Mouse (Mus musculus): Measurements from ENCODE around the gene Cdipt.

Gene Cdipt

GRCm38 (mm10) chr7:127012845-127013244, 37.1 kb downstream of the Cdipt start:
- no peak for DNase-seq (ENCODE audit: low spot score in 2 of 2)

GRCm38 (mm10) chr7:127013385-127013784, 37.7 kb downstream of the Cdipt start:
- DNase-seq (ENCODE audit: low spot score in 2 of 2): no peak

GRCm38 (mm10) chr7:127014320-127014719, 38.6 kb downstream of the Cdipt start, which contains the start of gene Mvp:
Mvp (minus strand) TSS chr7:127014621.
- no peak for DNase-seq (ENCODE audit: low spot score in 2 of 2)

DNA sequence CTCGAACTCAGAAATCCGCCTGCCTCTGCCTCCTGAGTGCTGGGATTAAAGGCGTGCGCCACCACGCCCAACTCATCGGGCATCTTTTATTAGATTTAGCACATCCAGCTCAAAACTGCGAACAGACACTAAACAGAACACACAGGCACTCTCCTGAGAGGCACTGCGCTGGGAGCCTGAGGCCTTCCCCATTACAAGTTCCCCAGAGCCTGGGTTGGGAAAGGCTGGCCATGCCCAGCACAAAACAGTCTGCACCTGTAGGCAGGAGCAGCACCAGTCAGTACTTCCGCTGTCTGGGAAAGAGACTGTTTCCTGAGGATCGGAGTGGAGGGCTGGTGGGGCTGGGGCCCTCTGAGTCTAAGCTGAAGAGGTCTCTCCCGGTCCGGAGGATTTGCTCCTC, 39.3 kb downstream of the Cdipt start:
- no peak for DNase-seq (ENCODE audit: low spot score in 2 of 2)

DNA sequence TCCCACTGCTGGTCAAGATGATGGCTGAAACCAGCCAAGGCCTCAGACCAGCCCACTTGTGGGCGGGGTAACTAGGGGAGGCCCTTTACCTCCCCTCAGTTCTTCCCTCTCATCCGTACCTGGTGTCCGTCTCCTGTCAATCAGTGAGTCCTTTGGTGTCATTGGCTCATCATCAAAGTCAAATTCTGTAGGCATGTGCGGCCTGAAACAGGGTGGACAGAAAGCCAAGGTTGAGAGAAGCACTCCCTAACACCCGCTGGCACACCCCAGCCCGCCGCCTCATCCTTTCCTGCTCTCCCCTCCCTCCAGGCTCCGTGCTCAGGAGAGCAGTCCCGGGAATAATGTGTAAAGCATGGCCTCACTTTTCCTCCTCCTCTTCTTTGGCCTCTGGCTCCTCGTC, 40.4 kb downstream of the Cdipt start:
- DNase-seq (ENCODE audit: low spot score in 2 of 2): no peak

DNA sequence TGATC, 40.6 kb downstream of the Cdipt start, which contains the start of gene Pagr1b:
Gene Pagr1b (minus strand): TSS at position 4 of the 5 bp plus-strand sequence.
- no peak for DNase-seq (ENCODE audit: low spot score in 2 of 2)

DNA sequence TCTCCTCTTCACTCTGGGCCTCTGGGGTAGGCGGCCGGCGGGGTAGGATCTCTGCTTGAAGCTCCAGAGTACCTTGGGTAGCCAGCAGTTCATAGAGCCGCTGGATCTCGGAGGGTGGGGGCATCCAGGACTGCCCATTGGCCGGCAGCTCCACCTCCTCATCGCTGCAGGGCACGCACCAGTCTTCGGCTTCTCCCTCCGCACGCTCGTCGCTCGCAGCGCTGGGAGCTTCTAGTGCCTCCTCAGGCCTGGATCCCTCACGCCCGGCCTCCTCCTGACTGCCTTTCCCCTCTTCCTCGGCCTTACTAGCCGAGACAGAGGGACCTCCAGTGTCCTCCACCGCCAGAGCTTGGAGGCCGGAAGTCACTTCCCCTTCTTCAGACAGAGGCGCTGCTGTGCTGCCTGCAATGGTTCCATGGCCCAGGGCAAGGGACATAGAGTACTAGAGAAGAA, 40.8 kb downstream of the Cdipt start:
- DNase-seq (ENCODE audit: low spot score in 2 of 2): peak in 1 of 2 experiments; percentile 45

DNA sequence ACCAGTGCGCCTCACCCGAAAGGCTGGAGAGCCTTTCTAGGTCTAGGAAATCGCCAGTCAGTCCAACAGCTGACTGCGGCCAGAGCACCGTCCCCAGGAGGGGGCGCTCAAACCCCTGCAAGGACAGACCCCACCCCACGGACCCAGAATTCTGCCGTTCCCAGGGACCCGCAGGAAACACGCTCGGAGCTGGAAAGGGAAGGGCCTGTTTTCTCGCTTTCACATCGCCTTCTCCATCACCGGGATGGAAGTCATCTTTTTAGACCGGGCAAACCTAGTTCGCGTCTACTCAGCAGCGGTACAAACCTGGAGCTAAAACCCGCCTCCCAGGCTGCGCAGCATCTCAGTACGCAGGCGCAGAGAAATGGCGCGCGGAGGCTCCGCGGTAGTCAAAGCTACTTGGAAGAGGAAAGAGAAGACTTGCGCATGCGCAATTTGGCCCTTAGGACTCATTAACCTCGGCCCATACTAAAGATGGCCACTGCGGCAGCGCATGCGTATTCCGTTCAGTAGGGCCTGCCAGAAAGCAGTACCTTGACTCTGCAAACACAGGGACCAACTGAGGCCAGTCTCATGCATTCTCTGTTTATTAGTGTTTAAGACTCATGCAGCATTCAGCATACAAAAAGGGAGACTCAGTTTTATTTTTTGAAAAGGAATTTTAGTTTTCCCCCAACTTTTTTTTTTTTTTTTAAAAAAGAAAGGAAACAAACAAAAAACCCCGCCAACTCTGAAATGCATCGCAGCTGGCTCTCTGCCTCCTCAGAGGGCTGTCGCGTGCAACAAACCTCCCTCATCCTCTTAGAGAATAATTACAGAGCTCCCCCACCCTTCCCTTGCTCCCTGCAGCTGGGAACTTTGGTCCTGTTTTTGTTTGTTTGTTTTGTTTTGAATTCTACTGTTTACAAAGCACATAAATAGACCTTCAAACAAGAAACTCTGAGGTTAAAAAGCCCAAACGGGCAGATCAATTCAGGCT, 41.5 kb downstream of the Cdipt start, which contains the start of gene Pagr1a:
Gene Pagr1a (minus strand): TSS at position 382 of the 979 bp plus-strand sequence.
- peak; percentile 95 to 96 for DNase-seq (ENCODE audit: low spot score in 2 of 2)

DNA sequence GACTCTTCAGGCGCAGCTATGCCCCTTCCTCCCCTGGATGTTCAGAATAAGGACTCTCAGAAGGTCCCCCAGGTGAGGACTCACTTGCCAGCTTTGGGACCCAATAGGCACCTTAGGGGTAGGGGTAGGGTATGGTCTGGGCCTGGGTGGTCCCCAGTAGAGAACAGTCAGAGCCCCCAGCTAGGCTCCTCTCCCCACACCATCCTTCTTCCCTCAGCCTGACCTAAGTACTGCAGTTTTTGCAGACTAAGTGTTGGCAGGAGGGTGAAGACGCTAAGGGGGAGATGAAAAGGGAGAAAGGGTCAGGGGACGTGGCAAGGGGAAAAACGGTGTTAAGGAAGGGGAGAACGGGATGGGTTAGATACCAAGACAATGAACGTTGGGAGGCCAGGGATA, 42.2 kb downstream of the Cdipt start:
- no peak for DNase-seq (ENCODE audit: low spot score in 2 of 2)

DNA sequence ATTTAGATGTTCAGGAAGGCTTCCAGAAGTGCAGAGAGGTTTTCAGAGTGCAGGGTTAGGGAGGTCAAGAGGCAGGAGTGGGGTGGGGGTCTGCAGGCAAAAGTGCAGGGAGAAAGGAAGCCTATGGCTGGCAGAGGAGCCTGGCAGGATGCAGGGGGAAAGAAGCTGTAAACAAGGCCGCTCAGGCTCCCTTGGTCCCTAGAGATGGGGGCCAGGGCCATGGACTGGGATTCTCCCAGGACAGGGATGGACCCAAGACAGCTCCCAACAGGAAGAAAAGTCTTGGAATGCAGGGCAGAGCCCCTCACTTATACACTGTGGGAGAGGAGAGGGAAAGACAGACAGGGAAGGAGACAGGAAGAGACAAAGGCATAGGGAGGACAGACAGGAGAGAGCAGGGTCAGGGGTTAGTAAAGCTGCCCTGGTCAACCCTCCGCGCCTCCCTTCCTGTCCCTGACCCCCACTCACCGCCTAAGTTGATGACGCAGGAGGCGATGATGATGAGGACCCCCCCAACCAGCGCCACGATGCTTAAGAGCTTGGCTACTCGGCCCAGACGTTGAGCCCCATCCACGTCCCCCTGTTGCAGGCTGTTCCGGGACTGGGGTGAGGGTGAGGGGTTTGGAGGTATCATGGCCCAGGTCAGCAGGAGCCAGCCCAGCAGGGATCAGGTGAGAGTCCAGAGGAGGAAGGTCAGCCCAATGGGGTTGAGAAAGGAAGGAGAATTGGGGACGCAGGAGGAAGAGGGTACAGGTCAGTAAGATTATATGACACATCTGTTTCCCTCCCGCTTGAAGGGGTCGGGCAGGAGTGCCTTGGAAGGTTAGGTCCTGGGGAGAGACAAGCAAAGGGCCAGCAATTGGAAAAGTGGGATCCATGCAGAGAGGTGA, 42.9 kb downstream of the Cdipt start:
- no peak for DNase-seq (ENCODE audit: low spot score in 2 of 2)

GRCm38 (mm10) chr7:127019306-127019960, 43.7 kb downstream of the Cdipt start:
- no peak for DNase-seq (ENCODE audit: low spot score in 2 of 2)

DNA sequence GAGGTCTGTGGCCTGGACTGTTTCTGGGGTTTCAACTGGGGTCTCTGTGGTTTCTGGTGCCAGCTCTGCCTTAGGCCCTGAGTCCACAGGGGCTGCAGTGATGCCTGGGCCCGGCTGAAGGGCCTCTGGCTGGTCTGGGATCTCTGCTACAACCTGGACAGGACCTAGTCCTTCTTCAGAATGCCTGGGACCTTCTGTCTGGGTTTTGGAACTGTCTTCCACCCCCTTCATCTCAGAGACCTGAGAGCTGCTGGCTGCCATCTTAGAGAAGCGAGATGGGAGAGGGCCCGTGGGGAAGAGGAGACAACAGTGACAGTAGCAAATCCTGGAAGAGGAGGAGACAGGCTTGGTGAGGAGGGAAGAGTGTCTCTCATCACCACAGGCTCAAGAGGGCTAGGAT, 44.3 kb downstream of the Cdipt start:
- no peak for DNase-seq (ENCODE audit: low spot score in 2 of 2)

DNA sequence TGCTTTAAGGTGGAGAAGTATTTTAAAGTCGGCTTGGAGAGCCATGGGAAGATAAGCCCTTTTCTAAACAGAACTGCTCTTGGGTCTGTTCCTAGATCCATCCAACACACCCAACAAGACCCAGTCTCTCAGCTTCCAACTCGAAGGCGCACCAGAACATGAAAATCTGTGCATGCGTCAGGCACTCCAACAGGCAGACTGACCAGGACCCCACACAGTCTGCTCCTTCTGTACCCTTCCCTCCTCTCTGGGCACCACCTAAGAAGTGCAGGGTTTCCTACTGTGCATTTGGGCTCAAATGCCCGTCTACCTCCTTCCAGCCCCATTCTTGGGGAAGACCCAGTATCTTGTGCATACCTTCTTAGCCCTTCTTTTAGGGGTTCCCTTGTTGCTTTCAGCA, 44.8 kb downstream of the Cdipt start:
- DNase-seq (ENCODE audit: low spot score in 2 of 2): no peak

DNA sequence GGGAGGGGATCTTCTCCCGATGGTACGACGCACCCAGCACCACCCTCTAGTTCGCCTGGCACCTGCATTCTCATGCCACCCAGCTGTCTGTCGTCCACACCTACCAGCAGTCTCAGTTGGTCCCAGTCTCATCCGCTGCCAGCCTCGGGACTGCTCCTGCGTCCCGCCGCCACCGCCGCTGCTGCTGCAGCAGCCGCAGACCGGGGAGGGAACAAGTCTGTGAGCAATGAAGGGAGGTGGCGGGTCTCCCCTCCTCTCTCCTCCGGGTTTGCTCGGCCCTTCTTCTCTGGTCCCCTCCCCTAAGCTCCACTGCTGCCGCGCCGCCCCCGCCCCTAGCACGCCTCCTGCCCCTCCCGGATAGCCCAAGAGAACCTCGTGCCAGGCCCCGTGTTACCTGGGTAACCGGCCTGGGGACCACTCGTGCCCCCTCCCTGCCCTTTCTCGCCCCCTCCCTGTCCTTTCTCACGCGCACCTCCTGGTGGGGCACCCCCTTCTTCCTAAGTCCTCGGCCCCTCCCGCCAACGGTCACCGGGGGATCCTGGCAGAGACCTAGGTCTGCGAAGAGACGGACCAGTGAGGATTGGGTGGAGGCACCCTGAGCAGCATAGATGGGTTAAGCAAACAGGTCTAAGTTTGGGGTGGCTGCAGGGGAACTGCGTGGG, 45.3 kb downstream of the Cdipt start, which contains the start of the genes Gm42742 and Prrt2:
Gene Gm42742 (minus strand): TSS at position 197 of the 662 bp plus-strand sequence.
Gene Prrt2 (minus strand): TSS at position 311 of the 662 bp plus-strand sequence.
- peak; percentile 73 to 76 for DNase-seq (ENCODE audit: low spot score in 2 of 2)

DNA sequence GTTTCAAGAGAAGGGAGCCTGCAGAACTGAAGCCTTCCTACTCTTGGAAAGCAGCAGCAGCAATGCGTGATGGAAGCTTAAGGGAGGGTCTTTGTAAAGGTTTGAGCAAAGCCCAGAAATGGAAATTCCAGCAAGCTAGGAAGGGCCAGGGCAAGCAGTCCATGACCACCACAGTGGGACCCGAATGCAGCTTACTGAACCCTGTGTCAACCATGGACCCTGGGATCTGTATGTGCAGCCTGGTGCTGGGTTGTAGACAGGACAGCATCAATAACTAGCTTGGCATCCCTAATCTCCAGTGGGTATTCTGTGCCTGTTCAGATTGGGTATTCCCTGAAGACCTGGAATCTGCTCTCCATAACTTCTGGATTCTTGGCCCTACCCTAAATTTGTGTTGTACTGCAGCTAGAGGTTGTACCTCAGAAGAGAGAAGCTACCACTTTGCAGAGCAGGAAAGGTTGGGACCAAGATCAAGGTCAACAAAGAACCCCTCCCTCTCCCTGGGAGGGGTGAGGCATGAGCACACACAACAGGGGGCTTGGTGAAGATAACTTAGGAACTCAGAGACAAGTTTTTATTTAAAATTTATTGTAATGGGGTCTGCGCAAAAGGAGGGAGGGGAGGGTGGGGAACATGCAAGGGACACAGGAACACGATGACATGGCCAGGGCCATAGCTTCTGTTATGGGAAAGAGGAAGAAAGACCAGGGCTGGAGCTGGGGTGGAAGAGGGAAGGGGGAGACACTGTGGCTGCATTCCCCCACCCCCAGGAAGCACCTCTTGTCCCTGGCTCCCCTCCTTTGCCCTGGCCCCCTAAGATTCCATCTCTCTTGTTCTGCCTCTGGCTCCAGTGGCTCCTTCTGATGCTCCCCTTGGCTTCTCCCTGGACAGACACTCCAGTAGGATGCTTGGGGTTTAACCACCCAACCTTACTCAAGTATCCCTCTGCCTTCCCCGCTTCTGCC, 46.1 kb downstream of the Cdipt start:
- DNase-seq (ENCODE audit: low spot score in 2 of 2): no peak

DNA sequence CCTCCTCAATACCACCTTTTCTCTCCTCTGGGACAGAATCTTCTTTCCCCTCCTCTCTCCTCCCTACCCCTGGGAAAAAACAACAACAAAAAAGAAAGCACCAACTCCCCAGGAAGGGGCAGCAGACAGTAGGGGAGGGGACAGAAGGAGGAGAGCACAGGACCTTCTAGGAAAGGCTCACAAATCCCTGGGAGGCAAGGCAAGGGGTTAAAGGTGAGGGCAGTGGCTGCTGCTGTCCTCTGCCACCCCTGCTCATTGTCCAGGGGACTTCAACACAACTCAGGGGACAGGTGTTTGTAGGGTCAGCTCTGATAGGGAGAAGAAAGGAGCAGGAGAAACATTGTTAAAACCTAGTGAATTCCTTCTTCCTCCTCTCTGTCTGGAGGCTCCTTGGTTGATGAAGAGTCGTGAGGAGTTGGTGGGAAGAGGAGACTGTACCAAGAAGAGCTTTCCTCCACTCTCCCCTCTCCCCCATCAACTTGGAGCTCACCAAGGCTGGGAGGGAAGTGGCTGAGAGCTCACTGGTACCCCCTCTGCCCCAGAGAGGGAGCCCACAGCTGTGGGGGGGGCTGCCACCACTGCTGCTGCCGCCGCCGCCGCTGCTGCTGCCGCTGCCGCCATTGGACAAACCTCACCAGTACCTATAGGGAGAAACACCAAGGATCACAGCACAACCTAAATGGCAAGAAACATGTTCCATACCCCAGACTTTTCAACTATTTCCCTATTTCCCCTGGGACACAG, 47.0 kb downstream of the Cdipt start:
- no peak for DNase-seq (ENCODE audit: low spot score in 2 of 2)

DNA sequence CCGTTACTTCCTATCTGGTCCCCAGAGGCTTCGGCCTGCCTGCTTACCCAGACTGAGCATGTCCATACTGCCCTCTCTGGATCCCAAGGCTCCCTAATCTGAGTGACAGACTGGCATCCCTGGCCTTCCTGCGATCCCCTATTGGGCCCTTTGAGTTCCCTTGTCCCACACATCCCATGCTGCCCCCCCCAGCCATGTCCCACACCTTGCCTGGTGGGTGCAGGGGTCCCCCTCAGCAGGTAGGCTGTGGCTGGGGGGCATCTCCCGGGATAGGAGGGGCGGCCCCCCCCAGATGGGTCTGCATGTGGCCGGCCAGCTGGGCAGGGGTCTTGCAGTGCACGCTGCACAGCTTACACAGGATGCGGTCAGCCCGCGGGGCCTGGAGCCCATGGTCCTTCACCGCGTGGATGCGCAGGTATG, 47.6 kb downstream of the Cdipt start:
- DNase-seq (ENCODE audit: low spot score in 2 of 2): no peak

DNA sequence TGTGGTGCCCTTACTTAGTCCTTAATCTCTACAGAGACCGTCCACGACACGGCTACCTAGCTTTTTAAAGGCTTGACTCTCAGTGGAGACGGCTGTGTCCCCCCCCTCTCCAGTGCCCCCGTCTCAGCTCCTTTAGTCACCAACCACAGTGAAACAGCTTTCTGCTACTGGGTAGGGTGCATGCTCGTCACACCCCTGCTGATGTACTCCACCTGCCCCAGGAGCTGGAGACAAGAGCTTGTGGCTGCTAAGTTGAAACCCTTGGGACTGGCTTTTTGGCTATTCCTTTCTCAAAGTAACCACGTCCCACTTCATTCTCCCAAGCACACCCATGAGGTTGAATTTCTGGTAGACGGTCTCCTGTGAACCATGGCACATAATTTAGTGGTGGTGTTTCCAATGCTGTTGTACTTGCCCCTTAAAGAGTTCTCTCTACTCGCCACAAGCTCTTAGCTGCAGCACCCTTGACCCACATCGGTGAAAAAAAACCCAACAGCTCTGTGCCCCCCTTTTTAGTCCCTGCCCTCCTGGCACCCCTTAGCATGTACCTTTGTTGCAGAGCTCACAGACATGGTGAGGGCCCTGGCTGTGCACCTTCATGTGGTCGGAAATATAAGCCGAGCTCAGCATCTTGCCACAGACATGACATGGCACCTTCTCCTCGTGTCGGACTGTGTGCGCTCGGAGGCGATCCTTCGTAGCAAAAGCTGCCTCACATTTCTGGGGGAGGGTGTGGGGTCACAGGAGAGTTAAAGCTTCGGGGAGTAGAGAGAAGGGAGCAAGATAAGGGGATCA, 48.4 kb downstream of the Cdipt start:
- no peak for DNase-seq (ENCODE audit: low spot score in 2 of 2)

Data from right cerebral cortex, postnatal 36 days (tissue).